Mouse (Mus musculus) intestine, postnatal 0 days (tissue): ENCODE data around the gene Ugdh. TPM values are rescaled to one million over a fixed set of nuclear protein-coding genes. Genes with fewer than 3 reads are reported as not detected.
A peak's percentile ranks its signal among the peaks of the same experiment; 100 is the strongest.

Experiments
- ATAC-seq: fragments of 200-750 bp; cut with Nextera tagmentation; 2 replicates; pipeline ENCODE4 v1.8.0; 2017; ENCODE audit warnings: mild to moderate bottlenecking, moderate TSS enrichment, moderate library complexity
- H3K27ac ChIP-seq: fragments of 300-500 bp; sonication (generic); 2 replicates; pipeline ENCODE4 v1.5.1; 2014; ENCODE audit warnings: mild to moderate bottlenecking, low read depth, low read length, moderate library complexity
- H3K27me3 ChIP-seq: fragments of 300-500 bp; sonication (generic); replicated peaks from 2 replicates; pipeline ENCODE4 v1.6.1; 2014; ENCODE audit warnings: low read length, mixed read lengths; ENCODE audit not compliant: control insufficient read depth, insufficient read depth
- H3K36me3 ChIP-seq: fragments of 300-500 bp; sonication (generic); 2 replicates; pipeline ENCODE4 v1.6.1; 2014; ENCODE audit warnings: mild to moderate bottlenecking, moderate library complexity; ENCODE audit not compliant: control insufficient read depth, insufficient read depth
- H3K4me1 ChIP-seq: fragments of 300-500 bp; sonication (generic); replicated peaks from 2 replicates; pipeline ENCODE4 v1.6.1; 2014; ENCODE audit warnings: antibody characterized with exemption, low read length, mixed read lengths; ENCODE audit not compliant: control insufficient read depth, insufficient read depth
- H3K4me2 ChIP-seq: fragments of 300-500 bp; sonication (generic); replicated peaks from 2 replicates; pipeline ENCODE4 v1.6.1; 2014; ENCODE audit warnings: low read depth, mild to moderate bottlenecking, moderate library complexity
- H3K4me3 ChIP-seq: fragments of 300-500 bp; sonication (generic); 2 replicates; pipeline ENCODE4 v1.5.1; 2014; ENCODE audit warnings: low read depth, low read length
- H3K9ac ChIP-seq: fragments of 300-500 bp; sonication (generic); 2 replicates; pipeline ENCODE4 v1.6.1; 2014; ENCODE audit warnings: mild to moderate bottlenecking, low read depth, low read length
- H3K9me3 ChIP-seq: fragments of 300-500 bp; sonication (generic); 2 replicates; pipeline ENCODE4 v1.6.1; 2016; ENCODE audit warnings: mixed run types; ENCODE audit not compliant: control insufficient read depth
- CTCF ChIP-seq: sonication (generic); IDR thresholded peaks from 2 replicates; pipeline ENCODE4 v1.5.1; 2016; ENCODE audit warnings: low read depth, mild to moderate bottlenecking, control low read depth, antibody characterized with exemption, moderate library complexity
- WGBS: fragments of 180-500 bp; shearing (Covaris S2); extraction: QIAGEN DNeasy Blood & Tissue Kit; methylation state at CpG from one replicate; pipeline ENCODE4 v1.1.7; 2014; 5-methylcytosine and 5-hydroxymethylcytosine counted together
- polyA plus RNA-seq: library from polyadenylated mRNA; unstranded; fragments of >200 nt; fragmentation: Nextera tagmentation; extraction: Ambion mirVana; gene quantifications from 2 replicates; pipeline ENCODE4 v1.2.1, GENCODE M21; 2015

The Ugdh gene
- polyA plus RNA-seq, 1 experiment from 2014 or later, result 303 TPM

- no peak overlapping the region for H3K4me2 ChIP-seq
- no peak overlapping the region for H3K4me3 ChIP-seq
- H3K27ac ChIP-seq, result no peak overlapping the region
- H3K9ac ChIP-seq, result no peak overlapping the region
- no peaks in the 10 kb centered on the region for H3K4me1 ChIP-seq
- no peak for TF ChIP-seq CTCF
- H3K36me3 ChIP-seq, result no peaks in the 10 kb centered on the region
- ATAC-seq, result no peak
- no peaks in the 10 kb centered on the region for H3K27me3 ChIP-seq
- H3K9me3 ChIP-seq, result no peaks in the 10 kb centered on the region
Observed at GRCm38 (mm10) chr5:65438041-65438440, 2.3 kb upstream of the Ugdh start.

- 0% methylated on average over 43 of the region's 47 CpGs for WGBS
- no peaks in the 10 kb centered on the region for H3K36me3 ChIP-seq
- H3K27ac ChIP-seq, result peak overlapping the region; percentile 79
- H3K4me1 ChIP-seq, result 0 out of 2 replicates have a peak, but pooled peaks cover 6% of the 10 kb centered on the region
- H3K27me3 ChIP-seq, result no peaks in the 10 kb centered on the region
- H3K4me2 ChIP-seq, result peak overlapping the region; percentile 90
- TF ChIP-seq CTCF, result no peak
- H3K9ac ChIP-seq, result peak overlapping the region; percentile 81
- ATAC-seq, result no peak; the same call in 1 of the 2 replicates
- no peaks in the 10 kb centered on the region for H3K9me3 ChIP-seq
- H3K4me3 ChIP-seq, result peak overlapping the region; percentile 91
Observed at GRCm38 (mm10) chr5:65435363-65435805, 365 bp downstream of the Ugdh start.

- WGBS, result 3% methylated on average over 15 of the region's 15 CpGs
- H3K4me2 ChIP-seq, result peak overlapping the region; percentile 90
- H3K9me3 ChIP-seq, result no peaks in the 10 kb centered on the region
- H3K4me3 ChIP-seq, result peak overlapping the region; percentile 91
- ATAC-seq, result no peak
- 0 out of 2 replicates have a peak, but pooled peaks cover 6% of the 10 kb centered on the region for H3K4me1 ChIP-seq
- H3K36me3 ChIP-seq, result no peaks in the 10 kb centered on the region
- peak overlapping the region; percentile 81 for H3K9ac ChIP-seq
- H3K27ac ChIP-seq, result peak overlapping the region; percentile 79
- H3K27me3 ChIP-seq, result no peaks in the 10 kb centered on the region
- TF ChIP-seq CTCF, result peak; percentile 16
Observed at GRCm38 (mm10) chr5:65434471-65435362, 1.0 kb downstream of the Ugdh start.

GRCm38 (mm10) chr5:65429441-65429840, 6.3 kb downstream of the Ugdh start:
- Histone ChIP-seq H3K36me3 (peaks cover 11% of the 10 kb centered on the region; the same call in 1 of the 2 replicates), H3K4me3 (no peak overlapping the region), H3K27me3 (no peaks in the 10 kb centered on the region), H3K4me2 (0 out of 2 replicates have a peak overlapping the region, but pooled peaks have one; percentile 17), H3K9ac (no peak overlapping the region), H3K27ac (no peak overlapping the region; the same call in 1 of the 2 replicates), H3K9me3 (no peaks in the 10 kb centered on the region), H3K4me1 (0 out of 2 replicates have a peak, but pooled peaks cover 6% of the 10 kb centered on the region)
- TF ChIP-seq CTCF, result no peak
- 51% methylated on average over 5 of the region's 5 CpGs for WGBS
- ATAC-seq, result peak; percentile 62

- Histone ChIP-seq H3K4me1 (0 out of 2 replicates have a peak, but pooled peaks cover 6% of the 10 kb centered on the region), H3K27me3 (no peaks in the 10 kb centered on the region), H3K36me3 (peaks cover 13% of the 10 kb centered on the region), H3K4me3 (no peak overlapping the region), H3K9ac (no peak overlapping the region), H3K4me2 (peak overlapping the region; percentile 24; the same call in 1 of the 2 replicates), H3K9me3 (no peaks in the 10 kb centered on the region), H3K27ac (peak overlapping the region; percentile 66)
- WGBS, result 36% methylated on average over 4 of the region's 4 CpGs
- 0 out of 2 replicates have a peak, but pooled peaks have one; percentile 18 for ATAC-seq
- TF ChIP-seq CTCF, result no peak
Observed at GRCm38 (mm10) chr5:65428321-65428720, 7.4 kb downstream of the Ugdh start.

- no peaks in the 10 kb centered on the region for H3K9me3 ChIP-seq
- no peaks in the 10 kb centered on the region for H3K27me3 ChIP-seq
- TF ChIP-seq CTCF, result no peak
- H3K4me2 ChIP-seq, result no peak overlapping the region
- no peaks in the 10 kb centered on the region for H3K4me1 ChIP-seq
- no peak overlapping the region for H3K9ac ChIP-seq
- H3K27ac ChIP-seq, result peak overlapping the region; percentile 57; the same call in 1 of the 2 replicates
- WGBS, result 54% methylated on average over 5 of the region's 5 CpGs
- peaks cover 33% of the 10 kb centered on the region for H3K36me3 ChIP-seq
- H3K4me3 ChIP-seq, result no peak overlapping the region
- no peak for ATAC-seq
Observed at GRCm38 (mm10) chr5:65425251-65425650, 10.5 kb downstream of the Ugdh start.
